Mouse (Mus musculus): ENCODE measurements around the gene Tmem260. TPM values are rescaled to one million over a fixed set of nuclear protein-coding genes. Genes with fewer than 3 reads are reported as not detected.

Gene Tmem260
- polyA plus RNA-seq, 1 experiment from 2014 or later, result 21.5 TPM

GRCm38 (mm10) chr14:48503691-48504565, 58.0 kb downstream of the Tmem260 start:
- H3K4me2 ChIP-seq (ENCODE audit: low read depth, low read length), result no peak overlapping the region
- H3K36me3 ChIP-seq (ENCODE audit: control insufficient read depth, insufficient read depth, low read length), result 0 out of 2 replicates have a peak, but pooled peaks cover 6% of the 10 kb centered on the region
- no peak overlapping the region for H3K27ac ChIP-seq (replicated peaks; ENCODE audit: low read depth, low read length)
- no peaks in the 10 kb centered on the region for H3K4me1 ChIP-seq (ENCODE audit: control insufficient read depth, insufficient read depth, low read length)
- H3K4me3 ChIP-seq (ENCODE audit: low read depth, low read length), result no peak overlapping the region
- no peaks in the 10 kb centered on the region for H3K27me3 ChIP-seq (replicated peaks; ENCODE audit: control insufficient read depth, insufficient read depth, low read length)
- H3K9me3 ChIP-seq (ENCODE audit: control insufficient read depth, low read length), result no peaks in the 10 kb centered on the region
- DNase-seq (ENCODE audit: low spot score) (no peak), ATAC-seq (ENCODE audit: low read depth) (no peak)
- no peak overlapping the region for H3K9ac ChIP-seq (ENCODE audit: low read depth, low read length)
- WGBS, result 38% methylated on average over 18 of the region's 18 CpGs

- Histone ChIP-seq H3K4me1 (ENCODE audit: control insufficient read depth, insufficient read depth, low read length) (no peaks in the 10 kb centered on the region), H3K9ac (ENCODE audit: low read depth, low read length) (no peak overlapping the region), H3K4me3 (ENCODE audit: low read depth, low read length) (no peak overlapping the region), H3K27ac (replicated peaks; ENCODE audit: low read depth, low read length) (no peak overlapping the region), H3K4me2 (ENCODE audit: low read depth, low read length) (no peak overlapping the region), H3K9me3 (ENCODE audit: control insufficient read depth, low read length) (no peaks in the 10 kb centered on the region), H3K27me3 (replicated peaks; ENCODE audit: control insufficient read depth, insufficient read depth, low read length) (no peaks in the 10 kb centered on the region), H3K36me3 (ENCODE audit: control insufficient read depth, insufficient read depth, low read length) (0 out of 2 replicates have a peak, but pooled peaks cover 11% of the 10 kb centered on the region)
- 48% methylated on average over 9 of the region's 9 CpGs for WGBS
- ATAC-seq (ENCODE audit: low read depth) (no peak), DNase-seq (ENCODE audit: low spot score) (no peak)
These were observed 58.6 kb downstream of the Tmem260 start for GRCm38 (mm10) chr14:48504566-48504950.

- no peak overlapping the region for H3K4me3 ChIP-seq (ENCODE audit: low read depth, low read length)
- 92% methylated on average over 12 of the region's 12 CpGs for WGBS
- H3K4me1 ChIP-seq (ENCODE audit: control insufficient read depth, insufficient read depth, low read length), result no peaks in the 10 kb centered on the region
- no peak overlapping the region for H3K4me2 ChIP-seq (ENCODE audit: low read depth, low read length)
- ATAC-seq (ENCODE audit: low read depth) (no peak), DNase-seq (ENCODE audit: low spot score) (no peak)
- no peaks in the 10 kb centered on the region for H3K27me3 ChIP-seq (replicated peaks; ENCODE audit: control insufficient read depth, insufficient read depth, low read length)
- H3K9me3 ChIP-seq (ENCODE audit: control insufficient read depth, low read length), result no peaks in the 10 kb centered on the region
- H3K27ac ChIP-seq (replicated peaks; ENCODE audit: low read depth, low read length), result no peak overlapping the region
- no peak overlapping the region for H3K9ac ChIP-seq (ENCODE audit: low read depth, low read length)
- H3K36me3 ChIP-seq (ENCODE audit: control insufficient read depth, insufficient read depth, low read length), result peaks cover 17% of the 10 kb centered on the region
These were observed 59.7 kb downstream of the Tmem260 start for GRCm38 (mm10) chr14:48505606-48506005.

- no peaks in the 10 kb centered on the region for H3K4me1 ChIP-seq (ENCODE audit: control insufficient read depth, insufficient read depth, low read length)
- ATAC-seq (ENCODE audit: low read depth) (no peak), DNase-seq (ENCODE audit: low spot score) (no peak)
- H3K36me3 ChIP-seq (ENCODE audit: control insufficient read depth, insufficient read depth, low read length), result peaks cover 19% of the 10 kb centered on the region
- no peak overlapping the region for H3K9ac ChIP-seq (ENCODE audit: low read depth, low read length)
- H3K9me3 ChIP-seq (ENCODE audit: control insufficient read depth, low read length), result no peaks in the 10 kb centered on the region
- H3K27me3 ChIP-seq (replicated peaks; ENCODE audit: control insufficient read depth, insufficient read depth, low read length), result no peaks in the 10 kb centered on the region
- H3K4me2 ChIP-seq (ENCODE audit: low read depth, low read length), result no peak overlapping the region
- 84% methylated on average over 8 of the region's 8 CpGs for WGBS
- no peak overlapping the region for H3K4me3 ChIP-seq (ENCODE audit: low read depth, low read length)
- H3K27ac ChIP-seq (replicated peaks; ENCODE audit: low read depth, low read length), result no peak overlapping the region
These were observed 61.5 kb downstream of the Tmem260 start for GRCm38 (mm10) chr14:48507376-48507775.

- Histone ChIP-seq H3K9me3 (ENCODE audit: control insufficient read depth, low read length) (no peaks in the 10 kb centered on the region), H3K4me1 (ENCODE audit: control insufficient read depth, insufficient read depth, low read length) (no peaks in the 10 kb centered on the region), H3K36me3 (ENCODE audit: control insufficient read depth, insufficient read depth, low read length) (peaks cover 19% of the 10 kb centered on the region), H3K4me2 (ENCODE audit: low read depth, low read length) (no peak overlapping the region), H3K27me3 (replicated peaks; ENCODE audit: control insufficient read depth, insufficient read depth, low read length) (no peaks in the 10 kb centered on the region), H3K4me3 (ENCODE audit: low read depth, low read length) (no peak overlapping the region), H3K9ac (ENCODE audit: low read depth, low read length) (no peak overlapping the region), H3K27ac (replicated peaks; ENCODE audit: low read depth, low read length) (no peak overlapping the region)
- ATAC-seq (ENCODE audit: low read depth) (no peak), DNase-seq (ENCODE audit: low spot score) (no peak)
- WGBS, result 88% methylated on average over 5 of the region's 5 CpGs
These were observed 63.2 kb downstream of the Tmem260 start for GRCm38 (mm10) chr14:48509131-48509530.

GRCm38 (mm10) chr14:48513098-48513823, 67.3 kb downstream of the Tmem260 start:
- DNase-seq (ENCODE audit: low spot score) (no peak), ATAC-seq (ENCODE audit: low read depth) (no peak)
- no peak overlapping the region for H3K4me3 ChIP-seq (ENCODE audit: low read depth, low read length)
- H3K4me1 ChIP-seq (ENCODE audit: control insufficient read depth, insufficient read depth, low read length), result no peaks in the 10 kb centered on the region
- H3K27ac ChIP-seq (replicated peaks; ENCODE audit: low read depth, low read length), result no peak overlapping the region
- 63% methylated on average over 12 of the region's 12 CpGs for WGBS
- no peak overlapping the region for H3K4me2 ChIP-seq (ENCODE audit: low read depth, low read length)
- H3K9ac ChIP-seq (ENCODE audit: low read depth, low read length), result no peak overlapping the region
- H3K9me3 ChIP-seq (ENCODE audit: control insufficient read depth, low read length), result no peaks in the 10 kb centered on the region
- peaks cover 19% of the 10 kb centered on the region for H3K36me3 ChIP-seq (ENCODE audit: control insufficient read depth, insufficient read depth, low read length)
- H3K27me3 ChIP-seq (replicated peaks; ENCODE audit: control insufficient read depth, insufficient read depth, low read length), result no peaks in the 10 kb centered on the region

GRCm38 (mm10) chr14:48513824-48514493, 68.0 kb downstream of the Tmem260 start:
- H3K9me3 ChIP-seq (ENCODE audit: control insufficient read depth, low read length), result no peaks in the 10 kb centered on the region
- H3K27ac ChIP-seq (replicated peaks; ENCODE audit: low read depth, low read length), result no peak overlapping the region
- H3K36me3 ChIP-seq (ENCODE audit: control insufficient read depth, insufficient read depth, low read length), result peaks cover 17% of the 10 kb centered on the region
- H3K27me3 ChIP-seq (replicated peaks; ENCODE audit: control insufficient read depth, insufficient read depth, low read length), result no peaks in the 10 kb centered on the region
- H3K9ac ChIP-seq (ENCODE audit: low read depth, low read length), result no peak overlapping the region
- H3K4me3 ChIP-seq (ENCODE audit: low read depth, low read length), result no peak overlapping the region
- ATAC-seq (ENCODE audit: low read depth), result no peak
- 85% methylated on average over 12 of the region's 12 CpGs for WGBS
- no peaks in the 10 kb centered on the region for H3K4me1 ChIP-seq (ENCODE audit: control insufficient read depth, insufficient read depth, low read length)
- no peak overlapping the region for H3K4me2 ChIP-seq (ENCODE audit: low read depth, low read length)
- DNase-seq (ENCODE audit: low spot score), result no peak

GRCm38 (mm10) chr14:48514620-48515019, 68.7 kb downstream of the Tmem260 start:
- no peaks in the 10 kb centered on the region for H3K4me1 ChIP-seq (ENCODE audit: control insufficient read depth, insufficient read depth, low read length)
- no peak for ATAC-seq (ENCODE audit: low read depth)

More at GRCm38 (mm10) chr14:48514620-48515019, 68.7 kb downstream of the Tmem260 start:
- Histone ChIP-seq H3K4me3 (ENCODE audit: low read depth, low read length) (no peak overlapping the region), H3K9ac (ENCODE audit: low read depth, low read length) (no peak overlapping the region), H3K36me3 (ENCODE audit: control insufficient read depth, insufficient read depth, low read length) (peaks cover 11% of the 10 kb centered on the region), H3K27me3 (replicated peaks; ENCODE audit: control insufficient read depth, insufficient read depth, low read length) (no peaks in the 10 kb centered on the region), H3K4me2 (ENCODE audit: low read depth, low read length) (no peak overlapping the region), H3K9me3 (ENCODE audit: control insufficient read depth, low read length) (no peaks in the 10 kb centered on the region), H3K27ac (replicated peaks; ENCODE audit: low read depth, low read length) (no peak overlapping the region)
- no peak for DNase-seq (ENCODE audit: low spot score)
- 61% methylated on average over 7 of the region's 7 CpGs for WGBS
